Mouse (Mus musculus) liver, embryonic 16.5 days (tissue): Measurements from ENCODE around the gene Maml3. TPM values are rescaled to one million over a fixed set of nuclear protein-coding genes. Genes with fewer than 3 reads are reported as not detected.

Experiments
- ATAC-seq: fragments of 200-750 bp; cut with Nextera tagmentation; 2 replicates; pipeline ENCODE4 v1.8.0; 2017; ENCODE audit warnings: low read depth, mild to moderate bottlenecking, moderate number of reproducible peaks, moderate library complexity
- H3K27ac ChIP-seq: fragments of 300-500 bp; sonication (generic); 2 replicates; pipeline ENCODE4 v1.5.1; 2014; ENCODE audit warnings: mild to moderate bottlenecking, low read length
- H3K27me3 ChIP-seq: fragments of 300-500 bp; sonication (generic); 2 replicates; pipeline ENCODE4 v1.6.1; 2014; ENCODE audit warnings: low read depth, low read length, mixed read lengths; ENCODE audit not compliant: control insufficient read depth, insufficient read depth
- H3K36me3 ChIP-seq: fragments of 300-500 bp; sonication (generic); 2 replicates; pipeline ENCODE4 v1.6.1; 2014; ENCODE audit warnings: mild to moderate bottlenecking; ENCODE audit not compliant: control insufficient read depth, insufficient read depth
- H3K4me1 ChIP-seq: fragments of 300-500 bp; sonication (generic); 2 replicates; pipeline ENCODE4 v1.6.1; 2014; ENCODE audit warnings: low read depth, low read length, mixed read lengths; ENCODE audit not compliant: control insufficient read depth
- H3K4me2 ChIP-seq: fragments of 300-500 bp; sonication (generic); 2 replicates; pipeline ENCODE4 v1.6.1; 2014; ENCODE audit warnings: low read depth, low read length, mixed read lengths
- H3K4me3 ChIP-seq: fragments of 300-500 bp; sonication (generic); 2 replicates; pipeline ENCODE4 v1.5.1; 2014; ENCODE audit warnings: low read depth, mild to moderate bottlenecking, low read length
- H3K9ac ChIP-seq: fragments of 300-500 bp; sonication (generic); 2 replicates; pipeline ENCODE4 v1.6.1; 2014; ENCODE audit warnings: low read depth, low read length
- H3K9me3 ChIP-seq: fragments of 300-500 bp; sonication (generic); replicated peaks from 2 replicates; pipeline ENCODE4 v1.6.1; 2016; ENCODE audit warnings: low read length; ENCODE audit not compliant: control insufficient read depth
- WGBS: fragments of 180-500 bp; shearing (Covaris S2); extraction: QIAGEN DNeasy Blood & Tissue Kit; methylation state at CpG from one replicate; pipeline ENCODE4 v1.1.7; 2014; ENCODE audit not compliant: insufficient replicate concordance; 5-methylcytosine and 5-hydroxymethylcytosine counted together
- polyA plus RNA-seq: library from polyadenylated mRNA; unstranded; fragments of >200 nt; fragmentation: Nextera tagmentation; extraction: Ambion mirVana; gene quantifications from 2 replicates; pipeline ENCODE4 v1.2.1, GENCODE M21; 2015

Gene Maml3
- polyA plus RNA-seq, 1 experiment from 2014 or later = 0.78 TPM

- Histone ChIP-seq H3K9ac (no peak overlapping the region), H3K27me3 (no peaks in the 10 kb centered on the region), H3K27ac (no peak overlapping the region), H3K4me1 (peaks cover 2% of the 10 kb centered on the region), H3K4me2 (no peak overlapping the region), H3K9me3 (no peaks in the 10 kb centered on the region), H3K4me3 (no peak overlapping the region), H3K36me3 (no peaks in the 10 kb centered on the region)
- 23% methylated on average over 5 of the region's 5 CpGs for WGBS
- no peak for ATAC-seq
Measured at GRCm38 (mm10) chr3:51868857-51869256, 236.0 kb downstream of the Maml3 start.

GRCm38 (mm10) chr3:51866446-51866845 lies 238.4 kb downstream of the Maml3 start:
- H3K36me3 ChIP-seq = no peaks in the 10 kb centered on the region
- H3K9me3 ChIP-seq = no peaks in the 10 kb centered on the region
- ATAC-seq = no peak
- no peak overlapping the region for H3K4me2 ChIP-seq
- no peaks in the 10 kb centered on the region for H3K27me3 ChIP-seq
- 66% methylated on average over 5 of the region's 5 CpGs for WGBS
- H3K4me3 ChIP-seq = no peak overlapping the region
- H3K27ac ChIP-seq = no peak overlapping the region
- H3K9ac ChIP-seq = no peak overlapping the region
- no peaks in the 10 kb centered on the region; the same call in none of the 2 replicates for H3K4me1 ChIP-seq

DNA sequence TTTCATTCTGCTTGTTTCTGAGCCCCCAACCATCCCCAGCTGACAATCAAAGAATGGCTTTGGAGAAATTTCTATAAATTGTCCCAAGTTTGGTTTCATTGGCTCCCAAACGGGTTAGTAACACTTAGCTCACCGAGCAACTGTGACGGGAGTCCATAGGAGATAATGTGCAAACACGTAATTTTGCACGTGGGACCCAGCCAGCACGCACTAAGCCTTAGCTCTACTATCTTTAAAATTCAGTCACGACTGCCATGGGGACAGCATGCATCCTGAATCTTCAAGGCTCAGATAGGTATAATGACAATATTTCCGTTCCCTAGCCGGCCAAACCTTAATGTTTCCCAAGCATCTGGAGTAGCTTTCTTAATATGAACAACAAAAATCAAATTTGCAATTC lies 243.2 kb downstream of the Maml3 start:
- WGBS = 71% methylated on average over 9 of the region's 9 CpGs

GRCm38 (mm10) chr3:51860458-51860857 lies 244.4 kb downstream of the Maml3 start:
- no peaks in the 10 kb centered on the region for H3K27me3 ChIP-seq
- H3K4me1 ChIP-seq = no peaks in the 10 kb centered on the region
- H3K4me2 ChIP-seq = no peak overlapping the region
- no peak overlapping the region for H3K27ac ChIP-seq
- WGBS = 62% methylated on average over 7 of the region's 7 CpGs
- no peak overlapping the region for H3K9ac ChIP-seq
- ATAC-seq = no peak
- no peaks in the 10 kb centered on the region for H3K36me3 ChIP-seq
- no peaks in the 10 kb centered on the region for H3K9me3 ChIP-seq
- H3K4me3 ChIP-seq = no peak overlapping the region

More for the DNA sequence above, 243.2 kb downstream of the Maml3 start:
- Histone ChIP-seq H3K9ac (no peak overlapping the region), H3K4me2 (no peak overlapping the region), H3K9me3 (no peaks in the 10 kb centered on the region), H3K4me3 (no peak overlapping the region), H3K36me3 (no peaks in the 10 kb centered on the region), H3K27me3 (no peaks in the 10 kb centered on the region), H3K4me1 (no peaks in the 10 kb centered on the region), H3K27ac (no peak overlapping the region)
- ATAC-seq = no peak

DNA sequence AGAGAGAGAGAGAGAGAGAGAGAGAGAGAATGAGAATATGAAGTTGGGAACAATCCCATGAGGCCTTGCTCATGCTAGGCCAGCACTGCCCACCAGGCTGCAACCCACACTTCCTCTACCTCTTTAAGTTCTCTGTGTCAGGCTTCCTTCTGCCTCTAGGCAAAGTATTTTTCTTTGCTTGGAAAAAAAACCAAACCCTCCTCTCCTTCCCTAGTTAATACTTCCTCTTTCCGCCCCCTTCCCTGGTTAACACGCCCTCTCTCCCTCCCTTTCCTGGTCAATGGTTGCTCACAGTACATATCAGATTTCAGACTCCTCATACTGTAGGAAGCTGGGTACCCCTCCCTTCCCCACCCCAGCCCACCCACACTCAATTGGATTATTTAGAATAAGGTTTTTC lies 245.7 kb downstream of the Maml3 start:
- no peaks in the 10 kb centered on the region for H3K9me3 ChIP-seq
- ATAC-seq = no peak
- H3K4me1 ChIP-seq = no peaks in the 10 kb centered on the region
- H3K27ac ChIP-seq = no peak overlapping the region
- no peak overlapping the region for H3K9ac ChIP-seq
- WGBS = 29% methylated on average over 2 of the region's 2 CpGs
- no peaks in the 10 kb centered on the region for H3K36me3 ChIP-seq
- no peaks in the 10 kb centered on the region for H3K27me3 ChIP-seq
- H3K4me3 ChIP-seq = no peak overlapping the region
- no peak overlapping the region for H3K4me2 ChIP-seq

DNA sequence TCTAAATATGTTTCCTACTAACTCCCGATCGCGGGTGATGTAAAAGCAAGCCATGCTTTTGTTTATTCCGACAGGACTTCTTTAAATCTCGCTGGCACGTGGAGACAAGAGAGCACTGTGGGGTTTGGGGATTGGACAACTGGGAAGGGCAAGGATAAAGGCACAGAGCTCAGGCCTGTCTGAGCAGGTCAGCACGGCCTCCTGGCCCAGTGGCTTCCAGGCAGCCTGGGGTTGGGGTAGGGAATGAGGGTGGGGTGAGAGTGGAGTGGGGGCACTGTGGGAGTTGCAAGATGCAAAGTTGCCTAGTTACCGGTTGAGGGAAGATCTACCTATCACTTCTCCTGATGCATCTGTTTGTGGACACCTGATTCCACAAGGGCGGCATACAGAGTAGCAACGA lies 250.7 kb downstream of the Maml3 start:
- H3K4me1 ChIP-seq = no peaks in the 10 kb centered on the region
- H3K27me3 ChIP-seq = no peaks in the 10 kb centered on the region
- 74% methylated on average over 10 of the region's 10 CpGs for WGBS
- no peak overlapping the region for H3K4me2 ChIP-seq
- H3K9me3 ChIP-seq = no peaks in the 10 kb centered on the region
- H3K36me3 ChIP-seq = no peaks in the 10 kb centered on the region
- no peak overlapping the region for H3K4me3 ChIP-seq
- no peak overlapping the region for H3K9ac ChIP-seq
- no peak for ATAC-seq
- H3K27ac ChIP-seq = no peak overlapping the region

- WGBS = 77% methylated on average over 7 of the region's 7 CpGs
- H3K4me3 ChIP-seq = no peak overlapping the region
- H3K4me2 ChIP-seq = no peak overlapping the region
- H3K9me3 ChIP-seq = no peaks in the 10 kb centered on the region
- no peak for ATAC-seq
- H3K27ac ChIP-seq = no peak overlapping the region
- H3K4me1 ChIP-seq = no peaks in the 10 kb centered on the region
- H3K9ac ChIP-seq = no peak overlapping the region
- no peaks in the 10 kb centered on the region for H3K36me3 ChIP-seq
- H3K27me3 ChIP-seq = no peaks in the 10 kb centered on the region
Measured at GRCm38 (mm10) chr3:51853610-51854009, 251.3 kb downstream of the Maml3 start.

DNA sequence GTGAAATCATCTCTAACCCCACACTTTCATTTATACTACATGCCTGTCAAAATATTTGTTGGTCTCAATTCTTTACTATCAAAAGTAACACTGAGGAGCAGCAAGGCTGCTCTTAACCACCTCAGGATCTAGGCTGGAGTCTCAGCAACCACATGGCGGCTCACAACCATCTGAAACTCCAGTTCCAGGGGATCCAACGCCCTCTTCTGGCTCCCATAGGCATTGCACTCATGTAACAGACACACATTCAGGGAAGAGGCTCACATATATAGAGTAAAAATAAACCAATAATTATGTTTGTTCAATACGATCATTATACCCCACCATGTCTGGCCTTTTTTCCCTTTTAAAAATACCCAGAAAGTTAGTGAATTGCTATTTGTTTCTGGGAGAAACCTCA lies 252.2 kb downstream of the Maml3 start:
- Histone ChIP-seq H3K4me1 (no peaks in the 10 kb centered on the region), H3K4me3 (no peak overlapping the region), H3K9ac (no peak overlapping the region), H3K27ac (no peak overlapping the region), H3K36me3 (no peaks in the 10 kb centered on the region), H3K9me3 (no peaks in the 10 kb centered on the region), H3K4me2 (no peak overlapping the region), H3K27me3 (no peaks in the 10 kb centered on the region)
- WGBS = 69% methylated on average over 3 of the region's 3 CpGs
- no peak for ATAC-seq

DNA sequence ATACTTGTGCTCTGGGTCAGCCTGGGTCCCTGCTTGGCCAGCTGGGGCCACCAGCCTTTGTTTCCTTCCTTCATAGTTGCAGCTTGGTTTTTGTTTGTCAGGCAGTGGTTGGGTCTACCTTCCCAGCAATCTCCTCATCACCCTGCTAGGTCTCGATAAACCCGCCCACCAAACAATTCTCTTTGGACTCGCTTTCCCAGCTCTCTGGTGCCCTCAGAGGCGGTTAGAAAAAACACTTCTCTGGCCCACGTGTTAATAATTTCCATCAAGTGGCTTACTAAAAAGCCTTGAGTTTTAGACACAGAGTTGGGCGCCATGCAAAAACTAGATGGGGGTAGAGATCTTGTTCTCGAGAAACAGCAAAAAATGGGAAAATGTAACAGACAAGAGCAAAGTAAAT lies 253.3 kb downstream of the Maml3 start:
- ATAC-seq = no peak
- 63% methylated on average over 7 of the region's 7 CpGs for WGBS
- Histone ChIP-seq H3K4me2 (no peak overlapping the region), H3K27me3 (no peaks in the 10 kb centered on the region), H3K4me3 (no peak overlapping the region), H3K36me3 (no peaks in the 10 kb centered on the region), H3K9ac (no peak overlapping the region), H3K9me3 (no peaks in the 10 kb centered on the region), H3K27ac (no peak overlapping the region), H3K4me1 (no peaks in the 10 kb centered on the region)

GRCm38 (mm10) chr3:51849462-51849861 lies 255.4 kb downstream of the Maml3 start:
- H3K9ac ChIP-seq = no peak overlapping the region
- no peaks in the 10 kb centered on the region for H3K36me3 ChIP-seq
- H3K4me3 ChIP-seq = no peak overlapping the region
- no peak overlapping the region for H3K4me2 ChIP-seq
- H3K4me1 ChIP-seq = no peaks in the 10 kb centered on the region
- ATAC-seq = no peak
- WGBS = 63% methylated on average over 6 of the region's 6 CpGs
- no peak overlapping the region for H3K27ac ChIP-seq
- H3K27me3 ChIP-seq = no peaks in the 10 kb centered on the region
- H3K9me3 ChIP-seq = no peaks in the 10 kb centered on the region
